Mouse (Mus musculus) limb, embryonic 14.5 days (tissue): ENCODE results near the gene Usp12. TPM values are rescaled to one million over a fixed set of nuclear protein-coding genes. Genes with fewer than 3 reads are reported as not detected.

ENCODE experiments used
- ATAC-seq: fragments of 200-750 bp; cut with Nextera tagmentation; 2 replicates; pipeline ENCODE4 v1.8.0; 2017; ENCODE audit warnings: low read depth, moderate number of reproducible peaks, moderate TSS enrichment; ENCODE audit not compliant: low FRiP score
- DNase-seq: peaks from one replicate; pipeline ENCODE4 v3.0.0-alpha.2; 2015; ENCODE audit warnings: low spot score
- H3K27ac ChIP-seq: fragments of 300-500 bp; sonication (generic); replicated peaks from 2 replicates; pipeline ENCODE4 v1.5.1; 2014; ENCODE audit warnings: low read depth, mild to moderate bottlenecking, low read length, moderate library complexity, mixed read lengths
- H3K27me3 ChIP-seq: fragments of 300-500 bp; sonication (generic); 2 replicates; pipeline ENCODE4 v1.6.1; 2014; ENCODE audit warnings: low read length, mixed read lengths; ENCODE audit not compliant: control insufficient read depth, insufficient read depth
- H3K36me3 ChIP-seq: fragments of 300-500 bp; sonication (generic); 2 replicates; pipeline ENCODE4 v1.6.1; 2014; ENCODE audit warnings: mild to moderate bottlenecking, low read length, moderate library complexity, mixed read lengths; ENCODE audit not compliant: control insufficient read depth, insufficient read depth
- H3K4me1 ChIP-seq: fragments of 300-500 bp; sonication (generic); 2 replicates; pipeline ENCODE4 v1.6.1; 2014; ENCODE audit warnings: antibody characterized with exemption, low read length, mixed read lengths; ENCODE audit not compliant: control insufficient read depth, insufficient read depth
- H3K4me2 ChIP-seq: fragments of 300-500 bp; sonication (generic); replicated peaks from 2 replicates; pipeline ENCODE4 v1.6.1; 2014; ENCODE audit warnings: low read depth, mild to moderate bottlenecking, low read length, moderate library complexity; ENCODE audit not compliant: severe bottlenecking
- H3K4me3 ChIP-seq: fragments of 300-500 bp; sonication (generic); replicated peaks from 2 replicates; pipeline ENCODE4 v1.5.1; 2014; ENCODE audit warnings: low read length
- H3K9ac ChIP-seq: fragments of 300-500 bp; sonication (generic); 2 replicates; pipeline ENCODE4 v1.6.1; 2014; ENCODE audit warnings: mild to moderate bottlenecking, low read depth, low read length, moderate library complexity; ENCODE audit not compliant: severe bottlenecking
- H3K9me3 ChIP-seq: fragments of 300-500 bp; sonication (generic); 2 replicates; pipeline ENCODE4 v1.6.1; 2016; ENCODE audit warnings: low read length; ENCODE audit not compliant: control insufficient read depth
- POLR2A ChIP-seq: fragments of 200-500 bp; IDR thresholded peaks from 2 replicates; pipeline ENCODE4 v1.8.0; 2012; ENCODE audit warnings: inconsistent platforms, mild to moderate bottlenecking, moderate library complexity, borderline replicate concordance; ENCODE audit not compliant: insufficient read depth, insufficient read length; ENCODE audit errors: extremely low read depth
- WGBS: fragments of 180-500 bp; shearing (Covaris S2); extraction: QIAGEN DNeasy Blood & Tissue Kit; methylation state at CpG from one replicate; pipeline ENCODE4 v1.1.7; 2014; 5-methylcytosine and 5-hydroxymethylcytosine counted together
- polyA plus RNA-seq, 2 experiments: library from polyadenylated mRNA; depleted of rRNA in 1 of 2; stranded (reverse) in 1 of 2; unstranded in 1 of 2; fragments of >200 nt; fragmentation: Nextera tagmentation in 1 of 2; extraction: Ambion mirVana in 1 of 2; gene quantifications; 2 replicates each; pipeline versions ENCODE4 v1.2.1 to v1.2.3; 2012 to 2014

Usp12 gene
- polyA plus RNA-seq, 2 experiments: 11.1 to 22.8 TPM

DNA sequence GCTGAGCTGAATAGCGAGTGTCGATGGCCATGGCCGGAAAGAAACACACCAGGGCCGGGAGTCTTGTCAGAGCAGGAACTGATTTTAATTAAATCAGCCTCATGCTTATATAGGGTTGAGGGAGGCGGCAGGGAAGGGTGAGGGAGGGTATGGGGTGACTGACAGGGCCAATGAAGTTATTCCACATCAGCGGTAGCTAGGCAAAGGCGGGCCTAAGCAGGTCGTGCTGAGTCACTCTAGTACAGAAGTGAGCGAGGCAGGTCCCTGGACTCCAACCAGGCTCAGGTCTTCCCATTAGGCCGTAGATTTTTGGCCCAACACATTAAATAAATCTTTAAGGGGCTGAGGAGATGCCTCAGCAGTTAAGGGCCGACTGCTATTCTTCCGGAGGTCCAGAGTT, 81.0 kb downstream of the Usp12 start:
- Histone ChIP-seq H3K9ac (no peak overlapping the region), H3K4me2 (no peak overlapping the region), H3K36me3 (no peaks in the 10 kb centered on the region), H3K27ac (no peak overlapping the region), H3K27me3 (no peaks in the 10 kb centered on the region), H3K4me3 (no peak overlapping the region), H3K9me3 (no peaks in the 10 kb centered on the region), H3K4me1 (no peaks in the 10 kb centered on the region)
- no peak for TF ChIP-seq POLR2A
- no peak for ATAC-seq
- 92% methylated on average over 12 of the region's 12 CpGs for WGBS
- DNase-seq: no peak

GRCm38 (mm10) chr5:146713088-146713487, 81.7 kb downstream of the Usp12 start:
- Histone ChIP-seq H3K4me2 (no peak overlapping the region), H3K4me1 (no peaks in the 10 kb centered on the region), H3K9me3 (no peaks in the 10 kb centered on the region), H3K27me3 (no peaks in the 10 kb centered on the region), H3K9ac (no peak overlapping the region), H3K27ac (0 out of 2 replicates have a peak overlapping the region, but pooled peaks have one; percentile 34), H3K4me3 (no peak overlapping the region), H3K36me3 (no peaks in the 10 kb centered on the region)
- DNase-seq (peak; percentile 57), ATAC-seq (peak; percentile 51)
- WGBS: 69% methylated on average over 10 of the region's 10 CpGs
- TF ChIP-seq POLR2A: no peak

DNA sequence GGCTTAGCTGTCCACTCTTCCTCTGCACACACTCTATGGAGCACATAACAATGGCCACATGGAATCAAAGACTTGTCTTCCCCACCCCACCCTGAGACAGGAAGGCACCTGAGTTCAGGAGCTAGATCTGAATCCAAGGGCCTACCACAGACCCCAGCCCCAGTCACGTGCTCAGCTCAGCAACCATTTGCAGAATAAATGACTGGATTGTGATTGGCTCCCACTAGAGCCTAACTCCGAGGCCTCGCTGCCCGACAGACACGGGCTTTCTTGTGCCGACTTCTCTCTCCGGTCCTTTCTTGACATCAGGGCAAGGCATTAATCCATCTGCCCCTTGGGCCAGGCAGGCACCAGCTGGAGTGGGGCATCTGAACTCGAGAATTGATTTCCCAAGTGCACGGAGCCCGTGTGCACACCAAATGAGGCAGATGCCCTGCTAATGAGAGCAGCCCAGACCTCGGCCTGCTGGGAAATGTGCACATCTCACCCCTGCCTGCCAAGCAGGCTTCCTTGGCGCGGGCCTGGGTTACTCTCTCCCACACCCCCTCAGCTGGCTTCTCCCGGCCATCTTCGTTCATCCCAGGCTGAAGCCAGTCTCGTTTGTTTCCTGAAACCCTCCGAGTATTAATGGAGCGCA, 82.4 kb downstream of the Usp12 start:
- Histone ChIP-seq H3K9ac (no peak overlapping the region), H3K9me3 (no peaks in the 10 kb centered on the region), H3K4me3 (no peak overlapping the region), H3K27me3 (no peaks in the 10 kb centered on the region), H3K4me1 (no peaks in the 10 kb centered on the region), H3K27ac (0 out of 2 replicates have a peak overlapping the region, but pooled peaks have one; percentile 34), H3K4me2 (no peak overlapping the region), H3K36me3 (no peaks in the 10 kb centered on the region)
- DNase-seq (no peak), ATAC-seq (peak; percentile 31; the same call in 1 of the 2 replicates)
- no peak for TF ChIP-seq POLR2A
- WGBS: 67% methylated on average over 18 of the region's 18 CpGs

- Histone ChIP-seq H3K9me3 (no peaks in the 10 kb centered on the region), H3K4me2 (no peak overlapping the region), H3K36me3 (no peaks in the 10 kb centered on the region), H3K4me1 (no peaks in the 10 kb centered on the region), H3K27me3 (no peaks in the 10 kb centered on the region), H3K4me3 (no peak overlapping the region), H3K27ac (no peak overlapping the region), H3K9ac (no peak overlapping the region)
- WGBS: 39% methylated on average over 3 of the region's 3 CpGs
- ATAC-seq (no peak), DNase-seq (no peak)
- TF ChIP-seq POLR2A: no peak
Measured at GRCm38 (mm10) chr5:146709361-146709760, 85.4 kb downstream of the Usp12 start.

DNA sequence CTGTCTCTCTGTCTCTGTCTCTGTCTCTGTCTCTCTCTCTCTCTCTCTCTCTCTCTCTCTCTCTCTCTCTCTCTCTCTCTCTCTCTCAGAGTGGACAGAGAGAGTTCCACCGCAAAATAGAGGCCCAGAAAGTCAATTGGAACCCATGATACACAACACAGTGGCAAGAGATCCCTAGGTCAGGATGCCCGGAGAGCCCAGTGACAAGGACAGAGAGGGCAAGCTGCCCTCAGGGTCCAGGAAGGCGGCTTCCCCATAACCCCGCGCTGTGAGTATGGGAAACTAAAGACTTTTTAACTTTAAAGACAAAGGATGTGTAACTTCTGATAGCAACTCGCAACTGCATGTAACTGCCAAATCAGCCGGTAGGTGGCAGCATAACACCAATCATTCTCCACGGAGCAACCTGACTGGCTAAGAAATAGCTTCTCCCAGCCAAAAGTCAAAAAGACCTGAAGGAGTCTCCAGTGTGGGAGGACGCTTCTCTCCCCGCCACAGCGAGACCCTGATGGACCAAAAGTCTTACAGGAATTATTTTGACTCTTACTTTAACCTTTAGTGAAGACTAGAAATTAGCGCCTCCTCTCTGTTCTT, 88.9 kb downstream of the Usp12 start:
- no peaks in the 10 kb centered on the region for H3K27me3 ChIP-seq
- peak; percentile 55; the same call in 1 of the 2 replicates for ATAC-seq
- DNase-seq: peak; percentile 88
- no peak overlapping the region for H3K4me2 ChIP-seq
- no peak overlapping the region for H3K9ac ChIP-seq
- TF ChIP-seq POLR2A: no peak
- H3K9me3 ChIP-seq: no peaks in the 10 kb centered on the region
- no peaks in the 10 kb centered on the region for H3K4me1 ChIP-seq
- no peak overlapping the region for H3K27ac ChIP-seq
- no peak overlapping the region for H3K4me3 ChIP-seq
- WGBS: 12% methylated on average over 12 of the region's 12 CpGs
- no peaks in the 10 kb centered on the region for H3K36me3 ChIP-seq
